Mouse (Mus musculus): ENCODE measurements around the gene Osbpl10.
"Not testable (repeated sequence)": the region's sequence is repeated elsewhere in the genome, so short reads cannot be mapped to it uniquely, and the experiment has no call there.

The Osbpl10 gene

GRCm38 (mm10) chr9:114985741-114986140 is 7.4 kb downstream of the Osbpl10 start:
- no peak for DNase-seq

- no peak for DNase-seq
Observed at GRCm38 (mm10) chr9:114986361-114986760, 8.0 kb downstream of the Osbpl10 start.

- DNase-seq: no peak
Observed at GRCm38 (mm10) chr9:114988029-114988428, 9.7 kb downstream of the Osbpl10 start.

GRCm38 (mm10) chr9:114988610-114989327 is 10.4 kb downstream of the Osbpl10 start:
- no peak for DNase-seq

GRCm38 (mm10) chr9:114990421-114990820 is 12.1 kb downstream of the Osbpl10 start:
- no peak for DNase-seq

- DNase-seq: no peak
Observed at GRCm38 (mm10) chr9:114992528-114992927, 14.2 kb downstream of the Osbpl10 start.

GRCm38 (mm10) chr9:114995250-114995649 is 16.9 kb downstream of the Osbpl10 start:
- DNase-seq: no peak

- no peak for DNase-seq
Observed at GRCm38 (mm10) chr9:114995716-114996115, 17.3 kb downstream of the Osbpl10 start.

- DNase-seq: no peak
Observed at GRCm38 (mm10) chr9:114996489-114996888, 18.1 kb downstream of the Osbpl10 start.

- DNase-seq: no peak
Observed at GRCm38 (mm10) chr9:114999010-114999770, 20.8 kb downstream of the Osbpl10 start.

- no peak for DNase-seq
Observed at GRCm38 (mm10) chr9:114999771-115000146, 21.4 kb downstream of the Osbpl10 start.

GRCm38 (mm10) chr9:115005446-115005845 is 27.1 kb downstream of the Osbpl10 start:
- DNase-seq: no peak

- DNase-seq: no peak
Observed at GRCm38 (mm10) chr9:115007776-115008175, 29.4 kb downstream of the Osbpl10 start.

- DNase-seq: no peak
Observed at GRCm38 (mm10) chr9:115008194-115008593, 29.8 kb downstream of the Osbpl10 start.

- DNase-seq: no peak
Observed at GRCm38 (mm10) chr9:115012367-115012766, 34.0 kb downstream of the Osbpl10 start.

- DNase-seq: no peak
Observed at GRCm38 (mm10) chr9:115020141-115020540, 41.8 kb downstream of the Osbpl10 start.

- DNase-seq: no peak
Observed at GRCm38 (mm10) chr9:115021419-115021818, 43.0 kb downstream of the Osbpl10 start.

- DNase-seq: no peak
Observed at GRCm38 (mm10) chr9:115023137-115023536, 44.8 kb downstream of the Osbpl10 start.

- no peak for DNase-seq
Observed at GRCm38 (mm10) chr9:115023708-115024383, 45.5 kb downstream of the Osbpl10 start.

- no peak for DNase-seq
Observed at GRCm38 (mm10) chr9:115029307-115029706, 50.9 kb downstream of the Osbpl10 start.

- DNase-seq: no peak
Observed at GRCm38 (mm10) chr9:115030581-115030980, 52.2 kb downstream of the Osbpl10 start.

- not testable (repeated sequence) for DNase-seq
Observed at GRCm38 (mm10) chr9:115031046-115031445, 52.7 kb downstream of the Osbpl10 start.

- DNase-seq: no peak
Observed at GRCm38 (mm10) chr9:115032786-115033185, 54.4 kb downstream of the Osbpl10 start.

GRCm38 (mm10) chr9:115034271-115034670 is 55.9 kb downstream of the Osbpl10 start:
- no peak for DNase-seq
